Mouse (Mus musculus): ENCODE results near the gene Cyb5d1. TPM values are rescaled to one million over a fixed set of nuclear protein-coding genes. Genes with fewer than 3 reads are reported as not detected.

The Cyb5d1 gene
- polyA plus RNA-seq, 1 experiment: 5.1 TPM

- H3K27ac ChIP-seq (ENCODE audit: control insufficient read depth, insufficient read depth, low read depth, low read length, poor library complexity): no peak overlapping the region
- TF ChIP-seq POLR2A (IDR thresholded peaks at IDR 0.05; ENCODE audit: borderline replicate concordance, control insufficient read depth, low read depth, low read length) (no peak), CTCF (IDR thresholded peaks at IDR 0.05; ENCODE audit: control insufficient read depth, insufficient read depth, low read length) (no peak)
- H3K4me3 ChIP-seq (replicated peaks; ENCODE audit: control insufficient read depth, low read depth, low read length): no peak overlapping the region
- H3K4me1 ChIP-seq (ENCODE audit: control insufficient read depth, insufficient read depth, low read length): peaks cover 3% of the 10 kb centered on the region; the same call in 1 of the 2 replicates
- 65% methylated on average over 4 of the region's 4 CpGs for WGBS
Measured at GRCm38 (mm10) chr11:69375646-69376045, 19.8 kb downstream of the Cyb5d1 start.

GRCm38 (mm10) chr11:69373223-69373965, 22.0 kb downstream of the Cyb5d1 start:
- Histone ChIP-seq H3K27ac (ENCODE audit: control insufficient read depth, insufficient read depth, low read depth, low read length, poor library complexity) (peak overlapping the region; percentile 26; the same call in 1 of the 2 replicates), H3K4me1 (ENCODE audit: control insufficient read depth, insufficient read depth, low read length) (peaks cover 1% of the 10 kb centered on the region; the same call in 1 of the 2 replicates), H3K4me3 (replicated peaks; ENCODE audit: control insufficient read depth, low read depth, low read length) (peak overlapping the region; percentile 44)
- TF ChIP-seq CTCF (IDR thresholded peaks at IDR 0.05; ENCODE audit: control insufficient read depth, insufficient read depth, low read length): no peak
- TF ChIP-seq POLR2A (IDR thresholded peaks at IDR 0.05; ENCODE audit: borderline replicate concordance, control insufficient read depth, low read depth, low read length): no peak
- 81% methylated on average over 16 of the region's 16 CpGs for WGBS

GRCm38 (mm10) chr11:69372780-69373170, 22.7 kb downstream of the Cyb5d1 start:
- Histone ChIP-seq H3K27ac (ENCODE audit: control insufficient read depth, insufficient read depth, low read depth, low read length, poor library complexity) (no peak overlapping the region), H3K4me3 (replicated peaks; ENCODE audit: control insufficient read depth, low read depth, low read length) (no peak overlapping the region)
- WGBS: 56% methylated on average over 3 of the region's 3 CpGs

GRCm38 (mm10) chr11:69372056-69372779, 23.2 kb downstream of the Cyb5d1 start:
- H3K27ac ChIP-seq (ENCODE audit: control insufficient read depth, insufficient read depth, low read depth, low read length, poor library complexity): peak overlapping the region; percentile 47

More at GRCm38 (mm10) chr11:69372780-69373170, 22.7 kb downstream of the Cyb5d1 start:
- H3K4me1 ChIP-seq (ENCODE audit: control insufficient read depth, insufficient read depth, low read length): peaks cover 3% of the 10 kb centered on the region; the same call in 1 of the 2 replicates
- TF ChIP-seq POLR2A (IDR thresholded peaks at IDR 0.05; ENCODE audit: borderline replicate concordance, control insufficient read depth, low read depth, low read length) (no peak), CTCF (IDR thresholded peaks at IDR 0.05; ENCODE audit: control insufficient read depth, insufficient read depth, low read length) (no peak)

GRCm38 (mm10) chr11:69371601-69372000, 23.8 kb downstream of the Cyb5d1 start:
- H3K27ac ChIP-seq (ENCODE audit: control insufficient read depth, insufficient read depth, low read depth, low read length, poor library complexity): peak overlapping the region; percentile 47; the same call in 1 of the 2 replicates
- peaks cover 3% of the 10 kb centered on the region; the same call in 1 of the 2 replicates for H3K4me1 ChIP-seq (ENCODE audit: control insufficient read depth, insufficient read depth, low read length)
- WGBS: 83% methylated on average over 12 of the region's 12 CpGs
- H3K4me3 ChIP-seq (replicated peaks; ENCODE audit: control insufficient read depth, low read depth, low read length): no peak overlapping the region
- TF ChIP-seq POLR2A (IDR thresholded peaks at IDR 0.05; ENCODE audit: borderline replicate concordance, control insufficient read depth, low read depth, low read length): no peak
- no peak for TF ChIP-seq CTCF (IDR thresholded peaks at IDR 0.05; ENCODE audit: control insufficient read depth, insufficient read depth, low read length)

More at GRCm38 (mm10) chr11:69372056-69372779, 23.2 kb downstream of the Cyb5d1 start:
- 49% methylated on average over 12 of the region's 12 CpGs for WGBS
- peaks cover 3% of the 10 kb centered on the region; the same call in 1 of the 2 replicates for H3K4me1 ChIP-seq (ENCODE audit: control insufficient read depth, insufficient read depth, low read length)
- no peak overlapping the region for H3K4me3 ChIP-seq (replicated peaks; ENCODE audit: control insufficient read depth, low read depth, low read length)
- TF ChIP-seq POLR2A (IDR thresholded peaks at IDR 0.05; ENCODE audit: borderline replicate concordance, control insufficient read depth, low read depth, low read length) (no peak), CTCF (IDR thresholded peaks at IDR 0.05; ENCODE audit: control insufficient read depth, insufficient read depth, low read length) (no peak)

GRCm38 (mm10) chr11:69370817-69371215, 24.6 kb downstream of the Cyb5d1 start:
- Histone ChIP-seq H3K4me3 (replicated peaks; ENCODE audit: control insufficient read depth, low read depth, low read length) (no peak overlapping the region), H3K27ac (ENCODE audit: control insufficient read depth, insufficient read depth, low read depth, low read length, poor library complexity) (no peak overlapping the region), H3K4me1 (ENCODE audit: control insufficient read depth, insufficient read depth, low read length) (peaks cover 3% of the 10 kb centered on the region; the same call in 1 of the 2 replicates)
- TF ChIP-seq CTCF (IDR thresholded peaks at IDR 0.05; ENCODE audit: control insufficient read depth, insufficient read depth, low read length) (no peak), POLR2A (IDR thresholded peaks at IDR 0.05; ENCODE audit: borderline replicate concordance, control insufficient read depth, low read depth, low read length) (no peak)
- WGBS: 61% methylated on average over 9 of the region's 9 CpGs

- H3K27ac ChIP-seq (ENCODE audit: control insufficient read depth, insufficient read depth, low read depth, low read length, poor library complexity): no peak overlapping the region
- H3K4me3 ChIP-seq (replicated peaks; ENCODE audit: control insufficient read depth, low read depth, low read length): no peak overlapping the region
- peaks cover 3% of the 10 kb centered on the region; the same call in 1 of the 2 replicates for H3K4me1 ChIP-seq (ENCODE audit: control insufficient read depth, insufficient read depth, low read length)
- TF ChIP-seq CTCF (IDR thresholded peaks at IDR 0.05; ENCODE audit: control insufficient read depth, insufficient read depth, low read length) (no peak), POLR2A (IDR thresholded peaks at IDR 0.05; ENCODE audit: borderline replicate concordance, control insufficient read depth, low read depth, low read length) (no peak)
- 44% methylated on average over 2 of the region's 2 CpGs for WGBS
Measured at GRCm38 (mm10) chr11:69369990-69370816, 25.2 kb downstream of the Cyb5d1 start.

Data from bone marrow, adult 2 months (tissue).